Mouse (Mus musculus): ENCODE measurements around the gene Zfp281. TPM values are rescaled to one million over a fixed set of nuclear protein-coding genes. Genes with fewer than 3 reads are reported as not detected.

The Zfp281 gene
- polyA plus RNA-seq, 1 experiment: not detected

DNA sequence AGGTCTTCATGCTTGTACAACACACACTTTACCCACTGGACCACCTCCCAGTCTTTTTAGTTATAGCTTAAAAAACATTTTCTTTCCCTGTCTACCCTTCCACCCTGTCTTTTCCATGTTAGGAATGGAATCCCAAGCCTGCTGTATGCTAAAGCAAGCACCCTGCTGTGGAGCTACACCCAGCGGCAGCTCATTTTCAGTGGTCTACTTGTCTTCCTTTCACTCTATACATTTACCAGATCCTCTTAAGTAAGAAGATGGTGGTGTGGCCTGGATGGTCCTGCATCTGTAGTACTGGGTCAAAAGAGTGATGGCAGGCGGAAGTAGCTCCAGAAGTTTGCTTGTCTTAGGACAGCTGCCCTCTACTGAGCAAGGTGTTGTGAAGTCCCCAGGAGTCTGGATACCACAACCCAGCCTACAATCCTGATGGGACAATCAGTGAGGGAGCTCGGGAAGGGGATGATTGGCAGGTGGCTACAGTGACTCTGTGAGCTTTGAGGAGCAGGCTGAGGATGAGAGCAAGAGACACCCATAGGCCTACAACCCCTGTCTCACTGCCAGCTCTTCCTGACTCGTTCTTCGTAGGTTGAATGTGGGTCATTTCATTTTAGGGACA, 30.4 kb upstream of the Zfp281 start:
- no peak overlapping the region for H3K27ac ChIP-seq (ENCODE audit: insufficient read depth, low read depth, low read length)
- H3K4me3 ChIP-seq (ENCODE audit: insufficient read depth, low read depth, low read length): no peak overlapping the region
- no peaks in the 10 kb centered on the region for H3K4me1 ChIP-seq (ENCODE audit: control insufficient read depth, insufficient read depth, low read length)
- TF ChIP-seq POLR2A (IDR thresholded peaks at IDR 0.05; ENCODE audit: insufficient read depth, low read depth, low read length): no peak
- no peak for TF ChIP-seq CTCF (IDR thresholded peaks at IDR 0.05; ENCODE audit: insufficient read depth, low read depth, low read length)
- WGBS: 93% methylated on average over 5 of the region's 5 CpGs

DNA sequence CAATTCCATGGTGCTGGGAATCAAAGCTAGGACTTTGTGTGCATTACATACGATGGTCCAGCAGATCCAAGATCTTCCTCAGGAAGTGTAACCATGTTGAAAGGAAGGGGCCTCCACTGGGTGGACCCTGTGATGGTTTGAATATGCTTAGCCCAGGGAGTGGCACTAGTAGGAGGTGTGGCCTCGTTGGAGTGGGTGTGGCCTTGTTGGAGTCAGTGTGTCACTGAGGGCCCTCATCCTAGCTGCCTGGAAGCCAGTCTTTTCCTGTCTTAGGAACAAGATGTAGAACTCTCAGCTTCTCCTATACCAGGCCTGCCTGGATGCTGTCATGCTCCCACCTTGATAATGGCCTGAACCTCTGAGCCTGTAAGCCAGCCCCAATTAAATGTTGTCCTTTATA, 27.9 kb upstream of the Zfp281 start:
- Histone ChIP-seq H3K4me1 (ENCODE audit: control insufficient read depth, insufficient read depth, low read length) (no peaks in the 10 kb centered on the region), H3K4me3 (ENCODE audit: insufficient read depth, low read depth, low read length) (no peak overlapping the region), H3K27ac (ENCODE audit: insufficient read depth, low read depth, low read length) (no peak overlapping the region)
- TF ChIP-seq POLR2A (IDR thresholded peaks at IDR 0.05; ENCODE audit: insufficient read depth, low read depth, low read length): no peak
- TF ChIP-seq CTCF (IDR thresholded peaks at IDR 0.05; ENCODE audit: insufficient read depth, low read depth, low read length): no peak
- 85% methylated on average over 2 of the region's 2 CpGs for WGBS

DNA sequence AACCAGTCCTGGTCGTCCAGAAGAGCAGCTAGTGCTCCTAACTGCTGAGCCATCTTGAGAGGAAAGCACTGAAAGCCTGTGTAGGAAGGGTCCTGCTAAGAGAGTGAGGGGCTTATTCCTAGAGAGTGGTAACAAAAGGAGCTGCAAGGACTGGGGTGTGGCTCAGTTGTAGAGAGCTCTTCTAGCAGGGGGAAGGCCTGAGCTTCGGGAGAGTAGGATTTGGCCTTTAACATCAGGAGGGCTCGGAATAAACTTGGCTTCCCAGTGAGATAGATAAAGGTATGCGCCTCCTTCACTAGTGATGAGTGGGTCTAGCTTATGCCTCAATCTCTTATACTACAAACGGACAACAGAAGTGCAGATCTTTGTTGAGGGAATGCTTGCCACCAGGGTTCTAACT, 26.4 kb upstream of the Zfp281 start:
- WGBS: 81% methylated on average over 5 of the region's 5 CpGs
- H3K4me1 ChIP-seq (ENCODE audit: control insufficient read depth, insufficient read depth, low read length): no peaks in the 10 kb centered on the region
- no peak for TF ChIP-seq POLR2A (IDR thresholded peaks at IDR 0.05; ENCODE audit: insufficient read depth, low read depth, low read length)
- TF ChIP-seq CTCF (IDR thresholded peaks at IDR 0.05; ENCODE audit: insufficient read depth, low read depth, low read length): no peak
- no peak overlapping the region for H3K4me3 ChIP-seq (ENCODE audit: insufficient read depth, low read depth, low read length)
- H3K27ac ChIP-seq (ENCODE audit: insufficient read depth, low read depth, low read length): no peak overlapping the region

DNA sequence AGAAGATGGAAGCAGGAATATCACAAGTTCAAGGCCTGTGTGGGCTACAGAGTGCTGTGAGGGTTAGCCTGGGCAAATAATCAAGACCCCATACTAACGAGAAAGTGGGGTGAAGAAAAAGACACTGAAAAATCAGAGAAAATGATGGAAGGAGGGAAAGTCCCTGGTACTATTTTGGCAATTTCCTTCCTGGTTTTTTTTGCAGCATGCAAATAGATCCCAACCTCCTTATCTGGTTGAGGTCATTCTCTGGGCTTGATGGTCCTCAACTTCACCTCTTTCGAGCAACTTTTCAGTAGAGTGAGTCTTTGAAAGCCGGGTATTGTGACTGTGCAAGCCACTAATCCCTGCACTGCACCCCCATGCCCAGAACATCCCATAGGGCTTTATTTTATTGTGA, 24.6 kb upstream of the Zfp281 start:
- Histone ChIP-seq H3K4me3 (ENCODE audit: insufficient read depth, low read depth, low read length) (no peak overlapping the region), H3K4me1 (ENCODE audit: control insufficient read depth, insufficient read depth, low read length) (no peaks in the 10 kb centered on the region), H3K27ac (ENCODE audit: insufficient read depth, low read depth, low read length) (no peak overlapping the region)
- WGBS: 83% methylated on average over 3 of the region's 3 CpGs
- no peak for TF ChIP-seq CTCF (IDR thresholded peaks at IDR 0.05; ENCODE audit: insufficient read depth, low read depth, low read length)
- no peak for TF ChIP-seq POLR2A (IDR thresholded peaks at IDR 0.05; ENCODE audit: insufficient read depth, low read depth, low read length)

DNA sequence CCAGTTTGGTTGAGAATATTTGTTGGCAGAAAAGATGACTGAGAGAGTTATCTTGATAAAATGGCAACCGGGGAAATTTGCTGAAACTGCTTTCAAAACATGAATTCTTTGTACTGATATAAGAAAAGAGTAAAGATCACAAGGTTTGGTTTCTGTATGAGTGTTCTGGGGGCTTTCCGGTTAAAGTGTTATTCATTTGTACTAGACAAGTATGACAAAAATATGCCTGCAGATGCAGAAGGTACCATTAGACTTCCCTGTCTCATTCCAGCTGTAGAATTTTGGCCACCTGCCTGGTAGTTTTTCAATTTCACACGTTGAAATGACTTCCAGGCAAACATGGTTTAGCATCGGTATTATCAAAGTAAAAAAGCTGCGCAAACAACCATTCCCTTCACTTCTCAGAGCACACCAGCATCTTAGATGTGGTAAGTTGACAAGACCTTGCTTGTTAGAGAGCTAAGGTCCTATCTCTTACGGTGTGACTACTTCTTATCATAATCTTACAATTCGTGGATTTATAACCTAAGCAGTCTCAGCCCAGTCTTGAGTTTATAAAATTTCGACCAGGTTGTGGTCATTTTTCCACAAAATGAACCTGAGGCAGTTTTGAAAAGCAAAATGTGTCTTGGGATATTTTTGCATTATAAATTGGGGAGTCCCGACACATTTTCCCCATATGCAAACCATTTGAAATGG, 23.9 kb upstream of the Zfp281 start:
- no peaks in the 10 kb centered on the region for H3K4me1 ChIP-seq (ENCODE audit: control insufficient read depth, insufficient read depth, low read length)
- TF ChIP-seq CTCF (IDR thresholded peaks at IDR 0.05; ENCODE audit: insufficient read depth, low read depth, low read length) (no peak), POLR2A (IDR thresholded peaks at IDR 0.05; ENCODE audit: insufficient read depth, low read depth, low read length) (no peak)
- no peak overlapping the region for H3K4me3 ChIP-seq (ENCODE audit: insufficient read depth, low read depth, low read length)
- no peak overlapping the region for H3K27ac ChIP-seq (ENCODE audit: insufficient read depth, low read depth, low read length)
- 79% methylated on average over 9 of the region's 9 CpGs for WGBS

DNA sequence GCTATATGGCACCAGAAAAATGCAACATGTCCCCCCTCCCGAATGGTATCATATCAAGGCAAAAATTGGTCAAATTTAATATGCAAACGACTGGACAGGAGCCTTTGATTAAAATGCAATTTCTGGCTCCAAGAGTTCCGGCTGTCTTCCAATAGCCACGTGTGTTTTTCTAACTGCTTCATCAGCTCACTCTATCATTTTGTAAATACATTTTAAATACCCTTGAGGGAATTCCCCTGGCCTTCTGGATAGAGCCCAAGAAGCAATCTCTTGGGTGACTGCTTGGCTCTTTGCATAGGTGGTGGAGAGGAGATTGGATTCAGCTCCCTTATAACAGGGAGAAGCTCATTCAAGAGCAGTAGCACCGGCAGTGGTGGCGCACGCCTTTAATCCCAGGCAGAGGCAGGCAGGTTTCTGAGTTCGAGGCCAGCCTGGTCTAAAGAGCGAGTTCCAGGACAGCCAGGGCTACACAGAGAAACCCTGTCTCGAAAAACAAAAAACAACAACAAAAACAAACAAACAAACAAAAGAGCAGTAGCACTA, 23.3 kb upstream of the Zfp281 start:
- H3K27ac ChIP-seq (ENCODE audit: insufficient read depth, low read depth, low read length): no peak overlapping the region
- H3K4me3 ChIP-seq (ENCODE audit: insufficient read depth, low read depth, low read length): no peak overlapping the region
- TF ChIP-seq POLR2A (IDR thresholded peaks at IDR 0.05; ENCODE audit: insufficient read depth, low read depth, low read length): no peak
- no peak for TF ChIP-seq CTCF (IDR thresholded peaks at IDR 0.05; ENCODE audit: insufficient read depth, low read depth, low read length)
- WGBS: 85% methylated on average over 10 of the region's 10 CpGs
- no peaks in the 10 kb centered on the region for H3K4me1 ChIP-seq (ENCODE audit: control insufficient read depth, insufficient read depth, low read length)

DNA sequence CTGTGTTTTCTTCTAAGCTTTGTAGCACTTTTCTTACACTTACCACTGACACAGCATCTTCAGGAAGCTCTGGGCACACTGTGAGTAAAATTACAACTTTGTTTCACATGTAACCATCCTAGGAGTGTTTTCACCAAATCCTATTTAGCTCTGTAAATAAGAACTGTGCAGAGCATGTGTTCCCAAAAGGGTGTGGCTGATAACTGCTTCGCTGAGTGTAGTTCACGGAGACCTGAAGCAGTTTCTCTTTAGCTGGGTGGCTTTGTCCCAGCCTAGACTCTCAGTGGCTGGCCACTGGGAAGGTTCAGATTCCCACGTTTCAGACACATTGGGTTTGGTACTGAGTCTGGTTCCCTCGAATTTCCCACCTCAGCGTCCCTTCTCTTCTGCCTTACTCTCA, 22.4 kb upstream of the Zfp281 start:
- 79% methylated on average over 5 of the region's 5 CpGs for WGBS
- Histone ChIP-seq H3K27ac (ENCODE audit: insufficient read depth, low read depth, low read length) (no peak overlapping the region), H3K4me1 (ENCODE audit: control insufficient read depth, insufficient read depth, low read length) (no peaks in the 10 kb centered on the region), H3K4me3 (ENCODE audit: insufficient read depth, low read depth, low read length) (no peak overlapping the region)
- no peak for TF ChIP-seq POLR2A (IDR thresholded peaks at IDR 0.05; ENCODE audit: insufficient read depth, low read depth, low read length)
- TF ChIP-seq CTCF (IDR thresholded peaks at IDR 0.05; ENCODE audit: insufficient read depth, low read depth, low read length): no peak

DNA sequence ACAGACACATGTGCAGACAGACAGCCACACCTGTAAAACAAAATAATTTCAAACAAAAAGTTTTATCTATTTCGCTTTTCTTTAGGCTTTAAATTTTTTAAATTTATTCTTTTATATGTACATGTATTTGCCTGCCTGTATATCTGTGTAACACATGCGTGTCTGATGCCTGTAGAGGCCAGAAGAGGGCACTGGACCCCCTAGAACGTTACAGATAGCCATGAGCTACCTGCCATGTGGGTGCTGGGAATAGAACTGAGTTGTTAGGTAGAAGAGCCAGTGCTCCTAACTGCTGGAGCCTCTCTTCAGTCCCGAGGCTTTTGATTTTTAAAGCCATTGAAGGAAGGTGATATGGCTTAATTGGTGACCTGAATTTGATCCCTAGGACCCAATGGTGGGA, 20.5 kb upstream of the Zfp281 start:
- Histone ChIP-seq H3K27ac (ENCODE audit: insufficient read depth, low read depth, low read length) (no peak overlapping the region), H3K4me1 (ENCODE audit: control insufficient read depth, insufficient read depth, low read length) (no peaks in the 10 kb centered on the region), H3K4me3 (ENCODE audit: insufficient read depth, low read depth, low read length) (no peak overlapping the region)
- TF ChIP-seq POLR2A (IDR thresholded peaks at IDR 0.05; ENCODE audit: insufficient read depth, low read depth, low read length): no peak
- no peak for TF ChIP-seq CTCF (IDR thresholded peaks at IDR 0.05; ENCODE audit: insufficient read depth, low read depth, low read length)
- 92% methylated on average over 4 of the region's 4 CpGs for WGBS

DNA sequence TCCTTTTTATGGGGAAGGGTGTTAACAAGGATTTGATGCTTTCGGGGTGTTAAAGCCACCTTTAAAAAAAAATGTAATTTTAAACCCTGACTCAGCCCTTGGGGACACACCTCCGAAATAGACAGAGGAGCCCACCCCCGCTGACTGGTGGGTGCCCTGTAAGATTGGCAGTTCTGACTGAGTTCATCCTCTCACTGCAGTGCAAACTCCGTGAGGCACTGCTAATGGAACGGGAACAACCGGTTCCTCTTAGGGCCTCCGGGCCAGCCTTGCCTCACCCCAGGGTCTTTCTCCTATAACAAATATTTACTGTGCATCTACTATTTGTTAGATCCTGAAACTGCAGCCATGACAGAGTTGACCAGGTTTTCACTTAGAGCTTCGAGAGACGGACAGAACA, 18.9 kb upstream of the Zfp281 start:
- no peak for TF ChIP-seq POLR2A (IDR thresholded peaks at IDR 0.05; ENCODE audit: insufficient read depth, low read depth, low read length)
- no peak for TF ChIP-seq CTCF (IDR thresholded peaks at IDR 0.05; ENCODE audit: insufficient read depth, low read depth, low read length)
- 87% methylated on average over 9 of the region's 9 CpGs for WGBS
- Histone ChIP-seq H3K4me1 (ENCODE audit: control insufficient read depth, insufficient read depth, low read length) (no peaks in the 10 kb centered on the region), H3K27ac (ENCODE audit: insufficient read depth, low read depth, low read length) (no peak overlapping the region), H3K4me3 (ENCODE audit: insufficient read depth, low read depth, low read length) (no peak overlapping the region)

Measured in olfactory bulb, adult 2 months (tissue).